Mouse (Mus musculus) brain, embryonic 14.5 days (tissue): ENCODE measurements around the gene Rps11.

ENCODE experiments used
- CTCF ChIP-seq: fragments of 200-500 bp; IDR thresholded peaks from 2 replicates; pipeline ENCODE4 v1.5.1; 2012; ENCODE audit warnings: inconsistent platforms, mild to moderate bottlenecking, moderate library complexity, borderline replicate concordance; ENCODE audit not compliant: insufficient read depth, insufficient read length; ENCODE audit errors: extremely low read depth
- POLR2A ChIP-seq: fragments of 200-500 bp; IDR thresholded peaks from 2 replicates; pipeline ENCODE4 v1.6.1; 2012; ENCODE audit warnings: mild to moderate bottlenecking, inconsistent platforms, borderline replicate concordance; ENCODE audit not compliant: poor library complexity, insufficient read depth, insufficient read length, severe bottlenecking; ENCODE audit errors: extremely low read depth

DNA sequence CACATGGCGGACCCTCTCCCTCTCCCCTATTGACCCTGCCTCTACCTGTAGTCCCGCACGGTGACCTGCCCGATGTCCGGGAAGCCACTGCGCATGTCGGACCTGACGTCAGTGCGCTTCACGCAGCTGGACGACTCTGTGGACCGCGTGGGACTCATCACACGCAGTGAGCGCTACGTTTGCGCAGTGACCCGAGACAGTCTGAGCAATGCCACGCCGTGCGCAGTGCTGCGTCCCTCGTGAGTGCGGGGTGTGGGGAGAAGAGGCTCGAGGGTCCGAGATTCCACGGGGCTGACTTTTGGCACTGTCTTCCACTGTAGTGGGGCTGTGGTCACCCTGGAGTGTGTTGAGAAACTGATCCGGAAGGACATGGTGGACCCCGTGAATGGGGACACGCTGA, 47.7 kb downstream of the Rps11 start:
- TF ChIP-seq CTCF (no peak), POLR2A (no peak)
